Mouse (Mus musculus) v-Abl transformed pro-B cells (cell line): ENCODE results near the gene Hbq1b.
"Not testable (repeated sequence)": the region's sequence is repeated elsewhere in the genome, so short reads cannot be mapped to it uniquely, and the experiment has no call there.

Experiments used
- in situ Hi-C, 2 experiments: fragments of 400-800 bp; cut with MboI; formaldehyde crosslinking; loops; one replicate each; pipeline ENCODE4 v1.15.1; 2025; ENCODE audit not compliant: unreplicated experiment in 2 of 2

Gene Hbq1b

GRCm38 (mm10) chr11:32267188-32267884, 19.4 kb upstream of the Hbq1b start, which contains the start of gene Nprl3:
Gene Nprl3 (minus strand): TSS chr11:32267707.
- in situ Hi-C loops, result no loop called here

- in situ Hi-C loops, result no loop called here
Measured at GRCm38 (mm10) chr11:32267964-32268363, 18.8 kb upstream of the Hbq1b start.

- in situ Hi-C loops, result no loop called here
Measured at GRCm38 (mm10) chr11:32268952-32269351, 17.8 kb upstream of the Hbq1b start.

GRCm38 (mm10) chr11:32271178-32271577, 15.6 kb upstream of the Hbq1b start:
- in situ Hi-C loops, result no loop called here

- in situ Hi-C loops, result no loop called here
Measured at GRCm38 (mm10) chr11:32276347-32276746, 10.4 kb upstream of the Hbq1b start, which contains the start of gene Hba-x. Gene Hba-x (plus strand): TSS chr11:32276400.

GRCm38 (mm10) chr11:32277736-32278457, 8.9 kb upstream of the Hbq1b start:
- in situ Hi-C loops, result no loop called here

- in situ Hi-C loops, result no loop called here
Measured at GRCm38 (mm10) chr11:32278458-32278957, 8.3 kb upstream of the Hbq1b start.

GRCm38 (mm10) chr11:32280646-32281045, 6.1 kb upstream of the Hbq1b start:
- in situ Hi-C loops, result no loop called here

- in situ Hi-C loops, result no loop called here
Measured at GRCm38 (mm10) chr11:32281416-32282144, 5.2 kb upstream of the Hbq1b start.

- in situ Hi-C loops, result not testable (repeated sequence)
Measured at GRCm38 (mm10) chr11:32283091-32283777, 3.5 kb upstream of the Hbq1b start, which contains the start of gene Hba-a1. Gene Hba-a1 (plus strand): TSS chr11:32283511.

GRCm38 (mm10) chr11:32284582-32284981, 2.2 kb upstream of the Hbq1b start:
- in situ Hi-C loops, result not testable (repeated sequence)

GRCm38 (mm10) chr11:32285031-32285775, 1.6 kb upstream of the Hbq1b start:
- in situ Hi-C loops, result loop anchor here (5.0 kb wide), 1 partner anchor 103 kb away; no protein-coding TSS in a partner anchor

- in situ Hi-C loops, result loop anchor here (5.0 kb wide), 1 partner anchor 104 kb away; no protein-coding TSS in a partner anchor
Measured at GRCm38 (mm10) chr11:32285887-32286286, 878 bp upstream of the Hbq1b start.

- in situ Hi-C loops, result loop anchor here (5.0 kb wide), 1 partner anchor 105 kb away; no protein-coding TSS in a partner anchor
Measured at GRCm38 (mm10) chr11:32287493-32287825, 694 bp downstream of the Hbq1b start.

GRCm38 (mm10) chr11:32292819-32293218, 6.1 kb downstream of the Hbq1b start:
- in situ Hi-C loops, result not testable (repeated sequence)

- in situ Hi-C loops, result not testable (repeated sequence)
Measured at GRCm38 (mm10) chr11:32293479-32293878, 6.7 kb downstream of the Hbq1b start.

- in situ Hi-C loops, result not testable (repeated sequence)
Measured at GRCm38 (mm10) chr11:32296203-32296602, 9.4 kb downstream of the Hbq1b start, which contains the start of gene Hba-a2. Gene Hba-a2 (plus strand): TSS chr11:32296489.

- in situ Hi-C loops, result not testable (repeated sequence)
Measured at GRCm38 (mm10) chr11:32297417-32297816, 10.7 kb downstream of the Hbq1b start.

GRCm38 (mm10) chr11:32297866-32298531, 11.2 kb downstream of the Hbq1b start:
- in situ Hi-C loops, result no loop called here
